Mouse (Mus musculus): Measurements from ENCODE around the gene Inhbb. TPM values are rescaled to one million over a fixed set of nuclear protein-coding genes. Genes with fewer than 3 reads are reported as not detected.
A peak's percentile ranks its signal among the peaks of the same experiment; 100 is the strongest.

Inhbb gene
- polyA plus RNA-seq, 1 experiment: 19.2 TPM

- H3K79me2 ChIP-seq (ENCODE audit: control insufficient read depth, insufficient read depth): no peaks in the 10 kb centered on the region
- no peak overlapping the region for H3ac ChIP-seq (ENCODE audit: control insufficient read depth, insufficient read length, low read depth)
- TF ChIP-seq USF1 (IDR thresholded peaks at IDR 0.05; ENCODE audit: low read depth) (no peak), CTCF (IDR thresholded peaks at IDR 0.05; ENCODE audit: control insufficient read depth, insufficient read depth, insufficient read length) (peak; percentile 32), FOSL1 (IDR thresholded peaks at IDR 0.05; ENCODE audit: insufficient read depth, low read length, poor library complexity, severe bottlenecking) (no peak)
- H3K36me3 ChIP-seq (ENCODE audit: control insufficient read depth, insufficient read depth): no peaks in the 10 kb centered on the region
- no peak overlapping the region for H3K4me3 ChIP-seq (ENCODE audit: insufficient read depth, poor library complexity, severe bottlenecking)
- H3K27me3 ChIP-seq (ENCODE audit: control insufficient read depth, insufficient read depth, insufficient read length): peaks cover 3% of the 10 kb centered on the region
- no peaks in the 10 kb centered on the region for H3K79me3 ChIP-seq (ENCODE audit: low read depth)
These were observed 1.5 kb upstream of the Inhbb start for GRCm38 (mm10) chr1:119423510-119423909.

GRCm38 (mm10) chr1:119422460-119423015 lies 490 bp upstream of the Inhbb start:
- no peak for TF ChIP-seq MAX (IDR thresholded peaks at IDR 0.05)
- peak; percentile 20 for TF ChIP-seq CTCF (IDR thresholded peaks at IDR 0.05; ENCODE audit: control insufficient read depth, insufficient read depth, insufficient read length)
- no peak for TF ChIP-seq USF1 (IDR thresholded peaks at IDR 0.05; ENCODE audit: low read depth)
- no peak for TF ChIP-seq MYOD1 (IDR thresholded peaks at IDR 0.05; ENCODE audit: control insufficient read depth, insufficient read length, low read depth)
- Histone ChIP-seq H3K27me3 (ENCODE audit: control insufficient read depth, insufficient read depth, insufficient read length) (peaks cover 3% of the 10 kb centered on the region), H3K36me3 (ENCODE audit: control insufficient read depth, insufficient read depth) (no peaks in the 10 kb centered on the region), H3K79me3 (ENCODE audit: low read depth) (no peaks in the 10 kb centered on the region), H3ac (ENCODE audit: control insufficient read depth, insufficient read length, low read depth) (no peak overlapping the region), H3K4me3 (ENCODE audit: insufficient read depth, poor library complexity, severe bottlenecking) (no peak overlapping the region), H3K79me2 (ENCODE audit: control insufficient read depth, insufficient read depth) (no peaks in the 10 kb centered on the region)

- no peaks in the 10 kb centered on the region for H3K79me3 ChIP-seq (ENCODE audit: low read depth)
- no peaks in the 10 kb centered on the region for H3K36me3 ChIP-seq (ENCODE audit: control insufficient read depth, insufficient read depth)
- peak overlapping the region; percentile 29 for H3K4me3 ChIP-seq (ENCODE audit: insufficient read depth, poor library complexity, severe bottlenecking)
- peak overlapping the region; percentile 59 for H3ac ChIP-seq (ENCODE audit: control insufficient read depth, insufficient read length, low read depth)
- peaks cover 3% of the 10 kb centered on the region for H3K27me3 ChIP-seq (ENCODE audit: control insufficient read depth, insufficient read depth, insufficient read length)
- no peaks in the 10 kb centered on the region for H3K79me2 ChIP-seq (ENCODE audit: control insufficient read depth, insufficient read depth)
- no peak for TF ChIP-seq MYOG (IDR thresholded peaks at IDR 0.05; ENCODE audit: control insufficient read depth, extremely low read depth, insufficient read length)
These were observed 968 bp downstream of the Inhbb start for GRCm38 (mm10) chr1:119420984-119421575.

GRCm38 (mm10) chr1:119420189-119420983 lies 1.7 kb downstream of the Inhbb start:
- no peaks in the 10 kb centered on the region for H3K79me3 ChIP-seq (ENCODE audit: low read depth)
- no peaks in the 10 kb centered on the region for H3K79me2 ChIP-seq (ENCODE audit: control insufficient read depth, insufficient read depth)
- no peaks in the 10 kb centered on the region for H3K36me3 ChIP-seq (ENCODE audit: control insufficient read depth, insufficient read depth)
- H3ac ChIP-seq (ENCODE audit: control insufficient read depth, insufficient read length, low read depth): peak overlapping the region; percentile 65
- TF ChIP-seq MAX (IDR thresholded peaks at IDR 0.05) (no peak), CTCF (IDR thresholded peaks at IDR 0.05; ENCODE audit: control insufficient read depth, insufficient read depth, insufficient read length) (no peak), CEBPB (IDR thresholded peaks at IDR 0.05; ENCODE audit: low read depth) (peak; percentile 60)
- peak overlapping the region; percentile 29 for H3K4me3 ChIP-seq (ENCODE audit: insufficient read depth, poor library complexity, severe bottlenecking)
- peaks cover 3% of the 10 kb centered on the region for H3K27me3 ChIP-seq (ENCODE audit: control insufficient read depth, insufficient read depth, insufficient read length)

- Histone ChIP-seq H3K79me2 (ENCODE audit: control insufficient read depth, insufficient read depth) (no peaks in the 10 kb centered on the region), H3K36me3 (ENCODE audit: control insufficient read depth, insufficient read depth) (no peaks in the 10 kb centered on the region), H3K79me3 (ENCODE audit: low read depth) (no peaks in the 10 kb centered on the region), H3K27me3 (ENCODE audit: control insufficient read depth, insufficient read depth, insufficient read length) (peaks cover 3% of the 10 kb centered on the region), H3ac (ENCODE audit: control insufficient read depth, insufficient read length, low read depth) (peak overlapping the region; percentile 2), H3K4me3 (ENCODE audit: insufficient read depth, poor library complexity, severe bottlenecking) (no peak overlapping the region)
- TF ChIP-seq CTCF (IDR thresholded peaks at IDR 0.05; ENCODE audit: control insufficient read depth, insufficient read depth, insufficient read length) (no peak), MYOG (IDR thresholded peaks at IDR 0.05; ENCODE audit: control insufficient read depth, extremely low read depth, insufficient read length) (no peak), MYOD1 (IDR thresholded peaks at IDR 0.05; ENCODE audit: control insufficient read depth, insufficient read length, low read depth) (no peak), CEBPB (IDR thresholded peaks at IDR 0.05; ENCODE audit: low read depth) (no peak)
These were observed 2.6 kb downstream of the Inhbb start for GRCm38 (mm10) chr1:119419151-119420105.

- peaks cover 2% of the 10 kb centered on the region for H3K27me3 ChIP-seq (ENCODE audit: control insufficient read depth, insufficient read depth, insufficient read length)
These were observed 4.1 kb downstream of the Inhbb start for GRCm38 (mm10) chr1:119417991-119418390.

More at GRCm38 (mm10) chr1:119417991-119418390, 4.1 kb downstream of the Inhbb start:
- Histone ChIP-seq H3K36me3 (ENCODE audit: control insufficient read depth, insufficient read depth) (no peaks in the 10 kb centered on the region), H3K79me2 (ENCODE audit: control insufficient read depth, insufficient read depth) (no peaks in the 10 kb centered on the region), H3ac (ENCODE audit: control insufficient read depth, insufficient read length, low read depth) (no peak overlapping the region), H3K79me3 (ENCODE audit: low read depth) (no peaks in the 10 kb centered on the region), H3K4me3 (ENCODE audit: insufficient read depth, poor library complexity, severe bottlenecking) (no peak overlapping the region)
- no peak for TF ChIP-seq MYOD1 (IDR thresholded peaks at IDR 0.05; ENCODE audit: control insufficient read depth, insufficient read length, low read depth)
- TF ChIP-seq CEBPB (IDR thresholded peaks at IDR 0.05; ENCODE audit: low read depth): no peak
- TF ChIP-seq CTCF (IDR thresholded peaks at IDR 0.05; ENCODE audit: control insufficient read depth, insufficient read depth, insufficient read length): no peak
- no peak for TF ChIP-seq FOSL1 (IDR thresholded peaks at IDR 0.05; ENCODE audit: insufficient read depth, low read length, poor library complexity, severe bottlenecking)
- TF ChIP-seq MAX (IDR thresholded peaks at IDR 0.05): no peak
- no peak for TF ChIP-seq USF1 (IDR thresholded peaks at IDR 0.05; ENCODE audit: low read depth)
- no peak for TF ChIP-seq MYOG (IDR thresholded peaks at IDR 0.05; ENCODE audit: control insufficient read depth, extremely low read depth, insufficient read length)

All from C2C12 (cell line).